Mouse (Mus musculus): ENCODE data around the gene 9930111J21Rik1.
"Not testable (repeated sequence)": the region's sequence is repeated elsewhere in the genome, so short reads cannot be mapped to it uniquely, and the experiment has no call there.

The 9930111J21Rik1 gene

GRCm38 (mm10) chr11:48979251-48979650 lies at the start of gene 9930111J21Rik1:
Gene 9930111J21Rik1, minus strand, starts transcription at chr11:48979398.
- DNase-seq (ENCODE audit: low spot score in 2 of 2) = not testable (repeated sequence)

- DNase-seq (ENCODE audit: low spot score in 2 of 2) = not testable (repeated sequence)
Observed at GRCm38 (mm10) chr11:49012074-49012473, 32.9 kb upstream of the 9930111J21Rik1 start.

GRCm38 (mm10) chr11:49006785-49007184 lies 27.6 kb upstream of the 9930111J21Rik1 start:
- DNase-seq (ENCODE audit: low spot score in 2 of 2) = not testable (repeated sequence)

GRCm38 (mm10) chr11:49006317-49006716 lies 27.1 kb upstream of the 9930111J21Rik1 start:
- DNase-seq (ENCODE audit: low spot score in 2 of 2) = not testable (repeated sequence)

GRCm38 (mm10) chr11:49000411-49000810 lies 21.2 kb upstream of the 9930111J21Rik1 start:
- not testable (repeated sequence) for DNase-seq (ENCODE audit: low spot score in 2 of 2)

GRCm38 (mm10) chr11:48994018-48994417 lies 14.8 kb upstream of the 9930111J21Rik1 start, which contains the start of gene Tgtp1:
Gene Tgtp1, minus strand, starts transcription at chr11:48994172.
- not testable (repeated sequence) for DNase-seq (ENCODE audit: low spot score in 2 of 2)

- DNase-seq (ENCODE audit: low spot score in 2 of 2) = not testable (repeated sequence)
Observed at GRCm38 (mm10) chr11:48993296-48993695, 14.1 kb upstream of the 9930111J21Rik1 start.

- DNase-seq (ENCODE audit: low spot score in 2 of 2) = not testable (repeated sequence)
Observed at GRCm38 (mm10) chr11:48991740-48992520, 12.7 kb upstream of the 9930111J21Rik1 start, which contains the start of gene Gm12185. Gene Gm12185, minus strand, starts transcription at chr11:48992226.

- not testable (repeated sequence) for DNase-seq (ENCODE audit: low spot score in 2 of 2)
Observed at GRCm38 (mm10) chr11:48989981-48990380, 10.8 kb upstream of the 9930111J21Rik1 start.

GRCm38 (mm10) chr11:48988219-48988618 lies 9.0 kb upstream of the 9930111J21Rik1 start:
- not testable (repeated sequence) for DNase-seq (ENCODE audit: low spot score in 2 of 2)

GRCm38 (mm10) chr11:48982848-48983247 lies 3.6 kb upstream of the 9930111J21Rik1 start:
- DNase-seq (ENCODE audit: low spot score in 2 of 2) = not testable (repeated sequence)

GRCm38 (mm10) chr11:48980052-48980451 lies 854 bp upstream of the 9930111J21Rik1 start:
- not testable (repeated sequence) for DNase-seq (ENCODE audit: low spot score in 2 of 2)

- DNase-seq (ENCODE audit: low spot score in 2 of 2) = not testable (repeated sequence)
Observed at GRCm38 (mm10) chr11:48978240-48978939, 808 bp downstream of the 9930111J21Rik1 start, which contains the start of gene Olfr56. Gene Olfr56, plus strand, starts transcription at chr11:48978889.

GRCm38 (mm10) chr11:48974686-48975085 lies 4.5 kb downstream of the 9930111J21Rik1 start:
- not testable (repeated sequence) for DNase-seq (ENCODE audit: low spot score in 2 of 2)

- DNase-seq (ENCODE audit: low spot score in 2 of 2) = not testable (repeated sequence)
Observed at GRCm38 (mm10) chr11:48946090-48946489, 33.1 kb downstream of the 9930111J21Rik1 start, which contains the start of gene Psme2b. Gene Psme2b, minus strand, starts transcription at chr11:48946190.

- not testable (repeated sequence) for DNase-seq (ENCODE audit: low spot score in 2 of 2)
Observed at GRCm38 (mm10) chr11:48939286-48939685, 39.9 kb downstream of the 9930111J21Rik1 start.

GRCm38 (mm10) chr11:48935291-48935690 lies 43.9 kb downstream of the 9930111J21Rik1 start:
- DNase-seq (ENCODE audit: low spot score in 2 of 2) = not testable (repeated sequence)

- DNase-seq (ENCODE audit: low spot score in 2 of 2) = not testable (repeated sequence)
Observed at GRCm38 (mm10) chr11:48933923-48934322, 45.3 kb downstream of the 9930111J21Rik1 start.

GRCm38 (mm10) chr11:48933422-48933821 lies 45.8 kb downstream of the 9930111J21Rik1 start:
- DNase-seq (ENCODE audit: low spot score in 2 of 2) = not testable (repeated sequence)

GRCm38 (mm10) chr11:48928068-48928467 lies 51.1 kb downstream of the 9930111J21Rik1 start:
- DNase-seq (ENCODE audit: low spot score in 2 of 2) = not testable (repeated sequence)

- not testable (repeated sequence) for DNase-seq (ENCODE audit: low spot score in 2 of 2)
Observed at GRCm38 (mm10) chr11:48926437-48926836, 52.8 kb downstream of the 9930111J21Rik1 start.

GRCm38 (mm10) chr11:48923818-48924217 lies 55.4 kb downstream of the 9930111J21Rik1 start:
- not testable (repeated sequence) for DNase-seq (ENCODE audit: low spot score in 2 of 2)

Measured in thymus, postnatal 10 days (tissue).